Mouse (Mus musculus): ENCODE results near the gene Arid1b.

Gene Arid1b

GRCm38 (mm10) chr17:5377930-5378310, 383.8 kb downstream of the Arid1b start:
- peak; percentile 80 for DNase-seq (ENCODE audit: low spot score)

GRCm38 (mm10) chr17:5385694-5386093, 391.6 kb downstream of the Arid1b start:
- no peak for DNase-seq (ENCODE audit: low spot score)

- DNase-seq (ENCODE audit: low spot score): no peak
Measured at GRCm38 (mm10) chr17:5386885-5387545, 392.9 kb downstream of the Arid1b start.

GRCm38 (mm10) chr17:5388351-5388750, 394.2 kb downstream of the Arid1b start:
- DNase-seq (ENCODE audit: low spot score): no peak

- no peak for DNase-seq (ENCODE audit: low spot score)
Measured at GRCm38 (mm10) chr17:5390682-5391081, 396.6 kb downstream of the Arid1b start.

- no peak for DNase-seq (ENCODE audit: low spot score)
Measured at GRCm38 (mm10) chr17:5395454-5396205, 401.5 kb downstream of the Arid1b start.

GRCm38 (mm10) chr17:5396213-5396612, 402.1 kb downstream of the Arid1b start:
- DNase-seq (ENCODE audit: low spot score): no peak
